Mouse (Mus musculus) heart, adult 2 months (tissue): ENCODE measurements at regions not wholly inside any gene's neighbourhood (a gene's known extent, or its start where the extent isn't known, plus 50 kb on each side); places are given as distances from the start of the nearest gene placed in this dataset.

Source experiments
- CTCF ChIP-seq: fragments of 200-600 bp; IDR thresholded peaks from 2 replicates; pipeline ENCODE4 v1.8.1; 2022; ENCODE audit warnings: antibody characterized with exemption, mild to moderate bottlenecking, moderate library complexity
- EP300 ChIP-seq: fragments of 200-500 bp; IDR thresholded peaks from 2 replicates; pipeline ENCODE4 v1.6.1; 2011; ENCODE audit warnings: low read depth, low read length, control low read depth; ENCODE audit not compliant: insufficient read depth

DNA sequence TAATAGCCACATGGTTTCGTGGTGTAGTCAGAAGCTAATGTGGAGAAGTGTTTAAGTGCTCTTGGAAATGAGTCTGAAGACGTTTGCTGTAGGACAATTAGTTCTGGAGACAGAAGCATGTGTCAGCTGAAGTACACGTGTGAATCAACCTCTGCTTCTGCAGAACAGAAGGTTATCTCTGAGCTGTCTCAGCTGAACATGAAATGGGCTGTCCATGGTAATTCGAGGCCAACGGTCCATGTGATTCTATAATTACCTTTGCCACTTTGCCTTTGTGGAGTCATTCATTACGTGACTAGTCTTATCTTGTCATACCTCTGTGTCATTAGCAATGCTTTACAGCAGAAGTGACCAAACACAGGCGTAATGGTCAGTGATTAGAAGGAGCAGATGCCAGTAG lies 295.6 kb upstream of the Veph1 start:
- TF ChIP-seq CTCF (no peak), EP300 (no peak)
